Mouse (Mus musculus): Measurements from ENCODE around the gene Zfp503. TPM values are rescaled to one million over a fixed set of nuclear protein-coding genes. Genes with fewer than 3 reads are reported as not detected.
A peak's percentile ranks its signal among the peaks of the same experiment; 100 is the strongest.

Zfp503 gene
- polyA plus RNA-seq, 1 experiment from 2014 or later = 6.2 TPM

DNA sequence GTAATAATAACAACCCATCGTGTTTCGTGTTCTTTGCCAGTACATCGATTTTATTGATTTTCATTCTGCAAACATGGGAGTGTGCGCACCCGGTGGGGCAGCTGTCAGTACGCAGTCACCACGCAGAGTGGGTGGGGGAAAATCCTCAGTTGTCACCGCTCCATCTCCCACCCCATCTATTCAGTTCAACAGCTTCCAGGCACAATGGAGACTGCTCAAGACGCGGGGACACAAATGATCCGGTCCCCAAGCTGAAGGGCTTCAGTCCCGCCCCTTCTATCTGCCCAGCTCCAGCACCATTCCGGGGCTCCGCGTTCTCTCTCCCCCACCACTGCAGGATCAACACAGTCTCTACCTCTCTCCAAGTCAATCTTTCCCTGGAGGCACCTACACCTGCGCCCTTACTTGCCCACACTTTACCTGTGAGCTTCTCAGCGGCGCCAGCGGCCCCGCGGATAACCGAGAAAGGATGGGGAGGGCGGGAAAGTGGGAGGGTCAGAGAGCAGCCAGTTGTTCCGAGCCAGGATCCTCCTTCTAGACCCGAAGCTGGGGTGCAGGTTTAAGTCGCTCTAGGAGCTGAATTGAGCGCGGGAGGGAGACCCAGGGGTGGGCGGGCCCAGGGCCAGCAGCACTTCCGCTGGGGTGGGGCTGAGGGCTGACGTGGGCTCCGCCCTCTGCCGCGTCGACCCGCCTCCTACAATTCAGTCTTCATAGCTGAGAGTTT lies 5.8 kb upstream of the Zfp503 start:
- H3K9ac ChIP-seq (ENCODE audit: low read length) = peak overlapping the region; percentile 80
- peaks cover 23% of the 10 kb centered on the region for H3K4me1 ChIP-seq (ENCODE audit: control insufficient read depth, insufficient read depth, low read length)
- peak overlapping the region; percentile 70 for H3K4me3 ChIP-seq (ENCODE audit: low read depth, low read length)
- H3K9me3 ChIP-seq (ENCODE audit: control insufficient read depth, low read length) = no peaks in the 10 kb centered on the region
- WGBS = under 1% methylated on average over 36 of the region's 36 CpGs
- no peaks in the 10 kb centered on the region for H3K36me3 ChIP-seq (ENCODE audit: control insufficient read depth, insufficient read depth, low read length)
- peak; percentile 95 for DNase-seq (ENCODE audit: low spot score, missing footprints)
- H3K27me3 ChIP-seq (ENCODE audit: control insufficient read depth, insufficient read depth, low read length) = peaks cover 16% of the 10 kb centered on the region
- H3K27ac ChIP-seq (ENCODE audit: low read depth, low read length) = peak overlapping the region; percentile 80; the same call in 1 of the 2 replicates
- H3K4me2 ChIP-seq = peak overlapping the region; percentile 88
- peak; percentile 81 for ATAC-seq (ENCODE audit: low FRiP score)

DNA sequence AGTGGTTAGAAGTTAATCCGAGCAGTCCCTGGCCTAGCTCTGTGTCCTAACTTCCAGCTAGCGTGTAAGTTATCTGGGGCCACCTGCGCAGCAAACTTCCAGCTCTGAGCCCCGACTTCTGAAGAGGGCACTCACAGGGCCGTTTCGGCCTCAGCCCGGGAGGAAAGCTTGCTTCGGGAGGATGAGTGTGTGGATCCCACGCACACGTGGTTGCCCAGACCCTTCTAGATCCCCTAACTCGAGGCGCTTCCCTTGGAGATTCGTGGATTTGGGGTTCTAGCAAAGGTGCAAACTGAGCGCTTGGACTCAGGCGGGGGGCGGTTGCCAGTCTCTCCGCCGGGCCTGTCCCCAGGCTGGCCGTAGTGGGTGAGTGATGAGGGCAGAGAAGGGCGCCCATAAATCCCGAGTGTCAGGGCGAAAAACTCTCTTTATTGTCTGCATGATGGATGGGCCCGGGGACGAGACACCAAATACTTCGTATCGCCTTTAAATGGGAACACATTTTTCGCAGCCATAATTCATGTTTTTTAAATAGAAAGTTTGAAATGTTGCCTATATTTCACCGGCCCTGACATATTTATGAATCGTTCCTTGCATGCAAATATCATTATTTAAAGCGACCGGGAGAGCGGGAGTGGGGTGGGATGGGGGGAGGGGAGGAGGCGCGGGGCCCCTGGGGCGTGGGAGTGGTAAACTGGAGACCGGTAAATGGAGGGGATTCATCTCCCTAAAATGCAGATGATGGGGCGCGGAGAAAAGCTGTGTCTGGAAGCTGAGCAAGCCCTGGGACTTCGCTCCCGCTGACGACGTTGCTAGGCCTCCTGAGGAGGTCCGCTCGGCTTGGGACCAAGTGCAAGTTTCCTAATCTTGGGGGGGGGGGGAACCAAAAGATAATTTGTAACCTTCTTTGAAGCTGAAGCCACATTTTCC lies 4.9 kb upstream of the Zfp503 start:
- peak; percentile 95 for DNase-seq (ENCODE audit: low spot score, missing footprints)
- H3K27me3 ChIP-seq (ENCODE audit: control insufficient read depth, insufficient read depth, low read length) = peaks cover 16% of the 10 kb centered on the region
- ATAC-seq (ENCODE audit: low FRiP score) = no peak

DNA sequence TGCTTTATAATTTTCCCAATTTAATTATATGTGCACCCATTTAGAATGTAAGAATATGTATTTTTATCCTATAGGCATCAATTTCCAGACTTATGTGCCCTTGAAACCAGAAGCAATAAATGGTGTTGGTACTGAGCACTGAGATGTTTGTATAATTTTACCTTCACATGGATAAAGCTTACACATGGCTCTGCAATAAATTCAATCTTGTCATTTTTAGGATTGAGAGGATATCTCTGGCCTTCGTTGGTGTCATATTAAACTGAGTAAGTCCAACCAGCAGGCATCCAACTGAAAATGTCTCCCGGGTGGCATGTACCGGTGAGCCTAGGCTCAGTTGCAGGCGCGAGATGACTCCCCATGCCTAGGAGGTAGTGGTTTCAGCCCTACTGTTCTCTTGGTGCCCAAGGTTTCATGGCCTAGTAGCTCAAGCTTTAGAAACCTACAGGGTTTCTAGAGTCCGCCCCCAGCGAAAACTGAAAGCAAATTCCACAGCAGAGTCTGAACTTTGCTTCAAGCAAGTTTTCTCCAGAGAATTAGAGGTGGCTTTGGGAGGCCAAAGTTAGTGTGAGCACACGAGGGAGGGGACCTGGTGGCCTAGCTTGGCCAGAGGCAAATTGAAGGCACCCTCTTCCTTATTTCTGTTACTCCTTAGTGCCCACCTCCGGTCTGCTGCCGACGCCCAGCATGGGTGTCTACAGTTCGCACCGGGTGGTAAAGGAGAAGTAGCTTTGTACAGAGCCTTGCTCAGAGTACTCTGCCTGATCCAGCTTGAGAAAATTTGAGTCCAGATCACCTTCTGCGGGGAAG lies 4.1 kb upstream of the Zfp503 start:
- DNase-seq (ENCODE audit: low spot score, missing footprints) (peak; percentile 92), ATAC-seq (ENCODE audit: low FRiP score) (no peak)
- Histone ChIP-seq H3K9me3 (ENCODE audit: control insufficient read depth, low read length) (no peaks in the 10 kb centered on the region), H3K4me2 (peak overlapping the region; percentile 88), H3K4me1 (ENCODE audit: control insufficient read depth, insufficient read depth, low read length) (peaks cover 28% of the 10 kb centered on the region), H3K4me3 (ENCODE audit: low read depth, low read length) (peak overlapping the region; percentile 70), H3K27ac (ENCODE audit: low read depth, low read length) (no peak overlapping the region), H3K27me3 (ENCODE audit: control insufficient read depth, insufficient read depth, low read length) (peaks cover 16% of the 10 kb centered on the region), H3K36me3 (ENCODE audit: control insufficient read depth, insufficient read depth, low read length) (no peaks in the 10 kb centered on the region), H3K9ac (ENCODE audit: low read length) (peak overlapping the region; percentile 80)
- WGBS = 9% methylated on average over 14 of the region's 14 CpGs

More for the DNA sequence above, 4.9 kb upstream of the Zfp503 start:
- WGBS = under 1% methylated on average over 44 of the region's 44 CpGs
- Histone ChIP-seq H3K4me1 (ENCODE audit: control insufficient read depth, insufficient read depth, low read length) (peaks cover 28% of the 10 kb centered on the region), H3K9me3 (ENCODE audit: control insufficient read depth, low read length) (no peaks in the 10 kb centered on the region), H3K27ac (ENCODE audit: low read depth, low read length) (no peak overlapping the region; the same call in 1 of the 2 replicates), H3K36me3 (ENCODE audit: control insufficient read depth, insufficient read depth, low read length) (no peaks in the 10 kb centered on the region), H3K4me3 (ENCODE audit: low read depth, low read length) (peak overlapping the region; percentile 70), H3K4me2 (peak overlapping the region; percentile 88), H3K9ac (ENCODE audit: low read length) (peak overlapping the region; percentile 80)

DNA sequence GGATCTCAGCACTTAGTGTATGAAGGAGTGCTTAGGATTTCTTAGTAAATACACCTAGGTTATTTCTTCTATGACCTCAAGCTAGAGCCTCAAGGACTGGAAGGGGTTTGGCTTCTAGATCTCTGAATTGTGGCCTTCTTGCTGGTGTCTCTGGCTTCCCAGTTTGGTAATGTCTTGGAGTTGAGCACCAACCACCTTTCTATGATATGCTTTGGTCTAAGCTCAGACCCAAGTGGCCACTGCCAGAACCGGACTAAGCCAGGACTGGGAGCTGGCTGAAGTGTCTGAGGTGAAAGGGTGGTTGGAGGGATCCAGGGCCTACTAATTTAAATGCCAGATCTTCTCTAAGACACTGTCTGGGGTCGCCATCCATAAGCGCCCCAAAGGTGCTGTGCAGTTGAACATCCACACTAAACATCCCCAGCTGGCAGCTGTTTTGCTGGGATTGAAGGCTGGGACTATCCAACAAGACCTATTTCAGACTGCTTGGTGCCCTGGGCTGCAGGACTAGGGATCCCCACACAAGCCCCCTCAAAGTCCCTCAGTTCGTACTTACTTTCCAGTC lies 3.0 kb upstream of the Zfp503 start:
- peaks cover 28% of the 10 kb centered on the region for H3K4me1 ChIP-seq (ENCODE audit: control insufficient read depth, insufficient read depth, low read length)
- no peak overlapping the region for H3K27ac ChIP-seq (ENCODE audit: low read depth, low read length)
- DNase-seq (ENCODE audit: low spot score, missing footprints) = peak; percentile 88
- peak overlapping the region; percentile 53; the same call in 1 of the 2 replicates for H3K9ac ChIP-seq (ENCODE audit: low read length)
- peaks cover 16% of the 10 kb centered on the region for H3K27me3 ChIP-seq (ENCODE audit: control insufficient read depth, insufficient read depth, low read length)
- H3K4me2 ChIP-seq = peak overlapping the region; percentile 87
- 36% methylated on average over 4 of the region's 4 CpGs for WGBS
- ATAC-seq (ENCODE audit: low FRiP score) = no peak
- no peaks in the 10 kb centered on the region for H3K36me3 ChIP-seq (ENCODE audit: control insufficient read depth, insufficient read depth, low read length)
- no peaks in the 10 kb centered on the region for H3K9me3 ChIP-seq (ENCODE audit: control insufficient read depth, low read length)
- peak overlapping the region; percentile 33 for H3K4me3 ChIP-seq (ENCODE audit: low read depth, low read length)

DNA sequence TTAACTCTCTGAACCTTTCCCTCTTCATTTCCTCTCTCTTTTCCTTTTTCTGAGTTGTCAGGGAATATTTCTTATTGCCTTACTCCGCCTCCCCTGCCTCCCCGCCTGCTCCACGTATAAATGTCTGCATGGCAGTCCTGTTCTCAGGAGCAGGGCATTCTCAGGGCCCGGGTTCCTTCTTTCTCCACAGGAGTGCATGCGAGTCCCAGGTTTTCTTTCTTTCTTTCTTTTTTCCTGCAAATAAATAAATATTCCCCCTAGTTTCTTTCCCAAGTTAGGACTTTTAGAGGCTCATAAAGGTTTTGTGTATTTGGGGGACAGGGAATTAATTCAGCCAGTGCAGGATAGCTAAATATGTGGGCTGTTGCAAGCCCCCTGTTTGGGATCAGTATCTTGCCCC lies 2.5 kb upstream of the Zfp503 start:
- peak overlapping the region; percentile 33 for H3K4me3 ChIP-seq (ENCODE audit: low read depth, low read length)
- DNase-seq (ENCODE audit: low spot score, missing footprints) = peak; percentile 91
- H3K4me1 ChIP-seq (ENCODE audit: control insufficient read depth, insufficient read depth, low read length) = peaks cover 28% of the 10 kb centered on the region
- H3K27me3 ChIP-seq (ENCODE audit: control insufficient read depth, insufficient read depth, low read length) = peaks cover 16% of the 10 kb centered on the region
- no peaks in the 10 kb centered on the region for H3K9me3 ChIP-seq (ENCODE audit: control insufficient read depth, low read length)
- H3K9ac ChIP-seq (ENCODE audit: low read length) = peak overlapping the region; percentile 53; the same call in 1 of the 2 replicates
- H3K4me2 ChIP-seq = peak overlapping the region; percentile 87
- peak overlapping the region; percentile 51; the same call in 1 of the 2 replicates for H3K27ac ChIP-seq (ENCODE audit: low read depth, low read length)
- ATAC-seq (ENCODE audit: low FRiP score) = no peak
- H3K36me3 ChIP-seq (ENCODE audit: control insufficient read depth, insufficient read depth, low read length) = no peaks in the 10 kb centered on the region
- 5% methylated on average over 5 of the region's 5 CpGs for WGBS

DNA sequence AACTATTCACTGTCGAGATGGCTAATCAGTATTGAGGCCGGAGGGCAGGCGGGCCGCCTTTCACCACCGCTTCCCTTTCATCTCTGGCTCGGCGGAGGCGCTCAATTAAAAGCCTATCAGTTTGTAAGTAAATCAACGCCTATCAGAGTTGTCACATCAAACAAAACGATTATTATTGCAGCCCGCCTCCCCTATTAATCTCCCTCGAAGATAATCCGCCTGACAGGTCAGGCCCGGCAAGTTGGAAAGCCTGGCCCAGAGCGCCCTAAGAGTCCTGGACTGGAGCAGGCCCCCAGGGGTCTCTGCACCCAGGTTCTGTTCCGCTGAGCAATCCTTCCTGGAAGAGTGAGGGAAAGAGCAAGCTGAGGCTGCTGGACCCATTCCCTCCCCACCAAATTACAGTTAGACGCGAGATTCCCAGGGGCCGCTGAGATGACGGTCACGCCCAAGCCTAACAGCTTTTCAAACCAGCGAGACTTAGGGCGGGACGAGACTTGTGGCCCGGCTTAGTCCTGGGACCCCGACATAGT lies 1.9 kb upstream of the Zfp503 start:
- under 1% methylated on average over 26 of the region's 26 CpGs for WGBS
- Histone ChIP-seq H3K36me3 (ENCODE audit: control insufficient read depth, insufficient read depth, low read length) (no peaks in the 10 kb centered on the region), H3K4me1 (ENCODE audit: control insufficient read depth, insufficient read depth, low read length) (peaks cover 28% of the 10 kb centered on the region), H3K4me3 (ENCODE audit: low read depth, low read length) (peak overlapping the region; percentile 33), H3K27ac (ENCODE audit: low read depth, low read length) (peak overlapping the region; percentile 80), H3K9ac (ENCODE audit: low read length) (peak overlapping the region; percentile 53; the same call in 1 of the 2 replicates), H3K4me2 (peak overlapping the region; percentile 87), H3K9me3 (ENCODE audit: control insufficient read depth, low read length) (no peaks in the 10 kb centered on the region), H3K27me3 (ENCODE audit: control insufficient read depth, insufficient read depth, low read length) (peaks cover 16% of the 10 kb centered on the region)
- peak; percentile 19 for ATAC-seq (ENCODE audit: low FRiP score)
- DNase-seq (ENCODE audit: low spot score, missing footprints) = peak; percentile 98

DNA sequence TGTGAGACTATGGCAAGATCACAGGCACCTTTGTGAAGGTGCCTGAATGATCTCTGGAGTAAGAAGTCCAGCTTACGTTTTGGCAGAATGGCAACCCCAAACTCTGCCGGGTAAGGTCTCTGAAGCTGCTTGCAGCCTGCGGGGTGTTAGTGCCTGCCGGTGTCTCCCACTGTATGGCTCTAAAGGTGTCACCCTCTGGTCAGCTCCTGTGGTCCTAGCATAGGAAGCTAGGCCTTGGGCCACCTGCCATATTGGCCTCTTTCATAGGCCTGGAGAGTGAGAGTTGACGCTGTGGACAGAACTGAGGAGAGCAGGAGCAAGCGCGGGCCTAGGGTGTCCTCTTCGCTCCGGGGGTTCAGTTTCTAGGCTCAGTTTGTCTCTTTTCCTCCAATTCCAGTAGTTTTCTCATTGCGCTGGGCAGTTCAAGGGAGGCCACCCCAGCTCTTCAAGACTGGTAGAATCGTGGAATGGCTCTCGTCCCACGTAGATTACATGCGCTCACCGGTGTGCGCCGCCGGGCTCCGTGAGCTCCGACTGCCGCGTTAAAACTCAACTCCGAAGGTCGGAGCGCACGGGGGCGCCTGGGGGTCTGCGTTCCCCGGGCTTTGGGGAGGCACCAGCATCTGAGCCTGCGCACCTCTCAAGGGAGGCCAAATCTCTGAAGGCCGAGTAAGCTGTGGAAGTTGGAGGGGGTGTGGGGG lies 1.1 kb upstream of the Zfp503 start:
- H3K36me3 ChIP-seq (ENCODE audit: control insufficient read depth, insufficient read depth, low read length) = 0 out of 2 replicates have a peak, but pooled peaks cover 2% of the 10 kb centered on the region

More for the DNA sequence above, 1.1 kb upstream of the Zfp503 start:
- DNase-seq (ENCODE audit: low spot score, missing footprints) (peak; percentile 96), ATAC-seq (ENCODE audit: low FRiP score) (no peak)
- peak overlapping the region; percentile 80 for H3K27ac ChIP-seq (ENCODE audit: low read depth, low read length)
- WGBS = under 1% methylated on average over 31 of the region's 31 CpGs
- H3K4me3 ChIP-seq (ENCODE audit: low read depth, low read length) = peak overlapping the region; percentile 90
- no peaks in the 10 kb centered on the region for H3K9me3 ChIP-seq (ENCODE audit: control insufficient read depth, low read length)
- peaks cover 28% of the 10 kb centered on the region for H3K4me1 ChIP-seq (ENCODE audit: control insufficient read depth, insufficient read depth, low read length)
- H3K27me3 ChIP-seq (ENCODE audit: control insufficient read depth, insufficient read depth, low read length) = peaks cover 16% of the 10 kb centered on the region
- peak overlapping the region; percentile 76 for H3K9ac ChIP-seq (ENCODE audit: low read length)
- peak overlapping the region; percentile 87 for H3K4me2 ChIP-seq

Measured in midbrain, embryonic 11.5 days (tissue).